Mouse (Mus musculus) ES-CJ7 (cell line): Measurements from ENCODE around the gene Alkbh5.

Source experiments
- DNase-seq: peaks from one replicate; pipeline ENCODE4 v3.0.0; 2011; ENCODE audit warnings: low read depth, low spot score

Alkbh5 gene

DNA sequence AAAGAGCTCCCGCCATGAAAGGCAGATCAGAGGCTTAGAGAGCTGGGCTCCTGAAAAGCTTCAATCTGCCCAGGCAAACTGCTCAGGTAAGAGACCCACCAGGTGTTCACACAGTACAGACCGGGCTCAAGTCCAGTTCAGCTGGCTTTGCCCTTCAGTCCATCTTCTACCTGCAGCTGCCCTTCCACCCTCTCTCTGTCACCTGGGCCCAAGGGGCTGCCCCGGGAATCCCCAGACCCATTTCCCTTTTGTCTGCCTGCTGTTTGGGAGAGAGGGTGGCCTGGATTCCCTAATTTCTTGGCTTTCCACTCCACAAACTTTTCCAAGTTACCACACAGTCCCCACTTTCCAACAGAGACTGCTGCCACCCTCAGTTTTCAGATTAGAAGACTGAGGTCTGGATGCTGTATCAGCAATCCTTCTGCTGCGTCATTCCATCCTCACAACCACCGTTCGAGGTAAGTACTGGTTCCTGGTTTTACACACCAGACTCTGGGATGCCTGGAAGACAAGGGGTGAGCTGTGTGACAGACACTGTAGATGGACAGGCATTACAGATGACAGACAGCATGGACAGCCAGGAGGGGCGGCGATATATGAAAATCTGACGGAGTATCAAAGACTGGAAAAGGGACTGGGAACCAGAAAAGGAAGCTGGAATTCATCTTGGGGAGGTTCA lies at the start of gene Alkbh5:
TSS of gene Alkbh5 (plus strand) at position 202 of the 679 bp plus-strand sequence.
- DNase-seq, result peak; percentile 27

DNA sequence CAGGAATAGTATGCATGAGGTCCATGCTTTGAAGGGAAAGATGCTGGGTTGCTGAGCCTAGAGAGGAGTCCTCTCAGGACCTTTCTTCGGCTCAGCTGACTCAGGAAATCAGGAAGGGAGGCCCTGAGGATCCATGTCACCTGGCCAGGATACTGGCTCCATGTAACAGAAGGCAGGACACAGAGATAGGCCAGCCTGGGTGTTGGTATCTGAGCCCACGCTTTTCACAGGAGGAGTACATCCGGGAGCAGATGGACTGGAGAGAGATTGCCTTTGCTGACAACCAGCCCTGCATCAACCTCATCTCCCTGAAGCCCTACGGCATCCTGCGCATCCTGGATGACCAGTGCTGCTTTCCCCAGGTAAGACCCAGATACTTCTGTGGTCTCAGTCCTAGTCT lies 43.5 kb upstream of the Alkbh5 start:
- DNase-seq, result no peak

DNA sequence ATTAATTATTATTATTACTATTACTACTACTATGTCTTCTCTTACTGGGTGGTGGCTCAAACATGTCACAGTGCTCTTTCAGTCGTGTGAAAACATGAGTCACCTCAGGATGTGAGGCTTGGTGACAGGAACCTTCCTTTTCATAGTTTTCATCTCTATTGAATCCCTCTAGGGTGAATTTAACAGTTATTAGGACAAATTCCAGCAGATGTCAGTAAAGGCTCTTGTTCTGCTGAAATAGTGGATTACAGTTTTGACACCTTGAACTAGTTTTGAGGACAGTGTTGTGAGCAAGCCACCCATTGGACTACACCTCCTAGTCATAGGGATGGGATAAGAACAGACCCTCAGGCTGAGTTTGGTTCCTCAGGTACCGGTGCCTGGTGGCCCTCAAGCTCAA lies 40.5 kb upstream of the Alkbh5 start:
- DNase-seq, result no peak

DNA sequence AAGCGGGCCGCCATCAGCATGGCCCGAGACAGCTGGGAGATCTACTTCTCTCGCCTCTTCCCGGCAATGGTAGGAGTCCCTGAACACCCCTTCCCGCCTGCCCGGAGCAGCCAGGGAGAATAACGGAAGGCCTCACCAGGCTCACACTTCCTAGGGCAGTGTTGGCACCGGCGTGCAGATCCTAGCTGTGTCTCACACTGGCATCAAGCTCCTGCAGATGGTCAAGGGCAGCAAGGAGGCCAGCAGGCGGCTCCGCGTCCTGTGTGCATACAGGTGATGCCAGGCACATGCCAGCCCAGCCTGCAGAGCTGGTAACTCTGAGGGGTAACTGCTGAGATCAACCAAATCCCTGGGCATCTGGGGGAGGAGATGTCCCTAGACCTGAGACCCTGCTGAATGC lies 28.9 kb upstream of the Alkbh5 start:
- no peak for DNase-seq

DNA sequence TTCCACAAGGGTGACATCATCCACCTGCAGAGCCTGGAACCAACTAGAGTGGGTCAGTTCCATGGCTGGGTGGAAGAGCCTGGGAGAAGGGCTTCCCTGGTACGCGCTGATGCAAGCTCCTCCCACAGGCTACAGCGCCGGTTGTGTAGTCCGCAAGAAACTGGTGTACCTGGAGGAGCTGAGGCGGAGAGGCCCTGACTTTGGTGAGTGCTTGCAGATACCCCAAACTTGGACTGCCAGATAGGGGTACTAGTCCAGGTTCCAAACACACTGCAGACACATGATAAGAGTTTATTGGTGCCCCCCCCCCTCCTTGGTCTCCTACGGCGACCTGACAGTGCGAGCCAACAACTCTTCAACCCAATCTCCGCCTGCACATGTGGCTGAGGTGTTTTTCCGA lies 27.2 kb upstream of the Alkbh5 start:
- peak; percentile 39 for DNase-seq

DNA sequence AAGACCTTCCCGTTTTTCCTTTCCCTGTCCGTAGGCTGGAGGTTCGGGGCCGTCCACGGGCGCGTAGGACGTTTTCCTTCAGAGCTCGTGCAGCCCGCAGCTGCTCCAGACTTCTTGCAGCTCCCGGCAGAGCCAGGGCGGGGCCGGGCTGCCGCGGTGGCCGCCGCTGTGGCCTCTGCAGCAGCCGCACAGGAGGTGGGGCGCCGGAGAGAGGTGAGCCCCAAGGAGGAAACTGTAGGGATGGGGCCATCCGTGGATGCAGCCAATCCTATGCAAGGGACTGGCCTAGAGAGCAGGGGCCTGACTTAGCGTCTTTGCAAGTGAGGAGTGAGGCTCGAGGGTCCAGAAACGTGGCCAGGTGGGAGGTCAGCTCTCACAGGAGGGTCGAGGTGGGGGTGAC lies 26.7 kb upstream of the Alkbh5 start:
- no peak for DNase-seq

DNA sequence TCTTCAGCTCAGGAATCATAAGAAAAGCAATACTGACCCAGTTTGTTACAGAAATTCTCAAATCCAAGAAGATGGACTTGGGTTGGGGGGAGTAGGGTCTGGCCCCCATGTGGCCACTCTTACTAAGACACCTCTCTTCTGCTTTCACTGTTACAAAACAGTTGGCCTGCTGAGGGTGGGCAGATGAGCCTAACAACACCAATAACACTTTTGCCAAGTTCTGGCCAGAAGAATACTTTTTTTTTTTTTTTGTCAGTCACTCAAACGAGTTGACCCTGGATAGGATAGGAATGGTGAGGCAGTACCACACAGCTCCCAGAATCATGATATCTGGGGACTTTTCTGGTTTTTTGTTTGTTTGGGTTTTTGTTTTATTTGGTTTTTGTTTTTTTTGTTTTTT lies 24.3 kb upstream of the Alkbh5 start:
- DNase-seq, result no peak

DNA sequence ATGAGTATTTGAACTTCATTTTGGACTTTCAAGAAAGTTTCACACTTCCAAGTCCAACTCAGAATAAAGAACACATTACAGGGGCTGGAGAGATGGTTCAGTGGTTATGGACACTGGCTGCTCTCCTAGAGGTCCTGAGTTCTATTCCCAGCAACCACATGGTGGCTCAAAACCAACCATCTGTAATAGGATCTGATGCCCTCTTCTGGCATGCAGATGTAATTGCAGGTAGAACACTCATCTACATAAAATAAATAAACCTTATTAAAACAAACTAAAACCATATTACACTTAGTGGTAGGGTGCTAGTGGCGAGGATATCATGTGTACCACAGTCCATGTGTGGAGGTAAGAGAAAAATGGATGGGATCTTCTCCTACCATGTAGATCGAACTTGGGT lies 23.7 kb upstream of the Alkbh5 start:
- DNase-seq, result peak; percentile 53

DNA sequence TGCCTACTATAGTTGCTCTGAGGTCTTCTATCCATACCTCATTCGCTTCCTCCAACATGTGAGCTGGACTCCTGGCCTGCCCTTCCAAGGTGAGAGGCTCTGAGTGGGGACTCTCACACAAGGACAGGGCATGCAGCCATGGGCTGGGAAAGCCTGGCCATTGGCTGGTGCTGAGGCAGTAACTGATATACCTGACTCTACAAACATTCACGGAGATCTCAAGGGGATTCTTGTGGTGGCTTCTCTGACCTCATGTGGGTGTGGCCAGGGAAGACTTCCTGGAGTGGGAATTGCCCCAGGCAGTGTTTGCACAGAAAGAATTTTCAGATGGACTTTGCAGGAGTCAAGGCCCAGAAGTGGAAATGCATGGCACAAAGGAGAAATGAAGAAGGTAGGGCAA lies 21.2 kb upstream of the Alkbh5 start:
- DNase-seq, result peak; percentile 39

DNA sequence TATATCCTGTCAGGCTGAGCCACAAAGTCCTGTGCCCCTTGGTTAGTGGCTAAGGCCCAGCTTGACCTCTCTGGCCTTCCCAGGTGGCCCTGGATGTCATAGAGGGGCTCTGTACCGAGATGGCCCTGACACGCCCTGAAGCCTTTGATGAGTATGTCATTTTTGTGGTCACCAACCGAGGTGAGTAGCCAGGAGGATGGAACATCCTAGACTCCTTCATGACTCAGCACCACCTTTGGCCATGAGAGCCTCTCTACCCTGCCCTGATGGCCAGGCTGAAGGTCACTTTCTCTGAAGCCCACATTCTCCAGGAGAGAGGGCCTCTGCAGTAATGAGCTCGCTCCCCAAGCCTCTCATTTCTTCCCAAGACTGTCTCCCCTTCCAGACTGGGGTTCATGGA lies 17.9 kb upstream of the Alkbh5 start:
- no peak for DNase-seq

DNA sequence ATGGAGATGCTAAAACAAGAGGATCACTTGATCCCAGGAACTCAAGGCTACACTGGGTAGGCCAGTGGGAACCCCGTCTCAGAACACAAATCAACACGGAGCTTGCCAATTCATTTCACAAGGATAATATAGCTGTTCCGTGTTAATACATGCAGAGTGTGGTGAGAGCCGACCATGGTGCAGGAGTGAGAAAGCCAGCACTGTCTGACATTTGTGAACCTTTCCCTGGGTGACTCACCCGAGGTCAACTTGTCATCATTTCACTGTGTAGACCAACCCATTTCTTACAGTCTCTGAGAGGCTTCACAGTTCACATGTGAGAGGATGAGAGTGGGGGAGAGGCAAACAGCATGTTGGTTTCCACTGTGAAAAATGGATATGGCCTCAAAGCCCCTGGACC lies 14.2 kb upstream of the Alkbh5 start:
- no peak for DNase-seq

DNA sequence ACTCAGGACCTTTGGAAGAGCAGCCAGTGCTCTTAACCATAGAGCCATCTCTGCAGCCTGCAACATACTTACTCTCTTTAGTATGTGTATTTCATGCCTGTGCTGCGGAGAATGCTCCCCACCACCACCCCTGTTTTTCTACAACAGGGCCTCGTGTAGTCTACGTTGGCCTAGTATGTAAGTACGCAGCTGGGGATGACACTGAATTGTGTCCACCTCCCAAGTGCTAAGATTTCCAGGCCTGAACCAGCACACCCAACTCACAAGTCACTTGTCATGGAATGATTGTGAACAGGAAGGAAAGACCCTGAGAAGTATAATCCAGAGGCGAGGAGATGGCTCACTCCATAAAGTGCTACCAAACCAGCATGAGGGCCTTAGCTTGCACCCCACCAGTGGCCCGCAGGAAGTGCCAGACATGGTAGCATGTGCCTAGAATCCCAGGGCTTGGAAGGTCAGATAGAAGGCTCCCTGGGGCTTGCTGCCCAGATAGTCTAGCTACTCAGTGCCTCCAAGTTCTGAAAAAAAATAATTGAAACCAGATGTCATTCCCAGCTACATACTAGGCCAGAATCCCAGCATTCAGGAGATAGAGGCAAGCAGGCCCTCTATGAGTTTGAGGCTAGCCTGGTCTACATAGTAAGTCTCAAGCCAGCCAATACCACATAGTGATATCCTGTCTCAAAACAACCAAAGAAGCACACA lies 13.4 kb upstream of the Alkbh5 start:
- DNase-seq, result no peak

DNA sequence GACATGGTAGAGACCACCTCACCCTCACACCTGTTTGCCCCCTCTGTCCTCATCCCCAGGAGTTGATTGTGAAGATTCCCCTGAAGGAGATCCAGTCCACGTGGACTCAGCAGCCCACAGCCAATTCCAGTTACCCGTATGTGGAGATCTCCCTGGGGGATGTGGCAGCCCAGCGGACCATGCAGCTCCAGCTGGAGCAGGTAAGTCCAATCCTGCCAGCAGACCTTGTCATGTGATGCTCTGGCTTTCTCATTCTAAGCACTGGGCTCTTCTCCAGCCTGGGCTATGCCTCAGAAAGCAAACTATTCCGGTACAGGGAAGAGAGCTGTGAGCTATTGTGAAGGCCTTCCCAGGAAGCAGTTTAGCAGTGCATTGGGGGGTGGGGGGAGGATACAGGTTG lies 9.7 kb upstream of the Alkbh5 start:
- peak; percentile 55 for DNase-seq

DNA sequence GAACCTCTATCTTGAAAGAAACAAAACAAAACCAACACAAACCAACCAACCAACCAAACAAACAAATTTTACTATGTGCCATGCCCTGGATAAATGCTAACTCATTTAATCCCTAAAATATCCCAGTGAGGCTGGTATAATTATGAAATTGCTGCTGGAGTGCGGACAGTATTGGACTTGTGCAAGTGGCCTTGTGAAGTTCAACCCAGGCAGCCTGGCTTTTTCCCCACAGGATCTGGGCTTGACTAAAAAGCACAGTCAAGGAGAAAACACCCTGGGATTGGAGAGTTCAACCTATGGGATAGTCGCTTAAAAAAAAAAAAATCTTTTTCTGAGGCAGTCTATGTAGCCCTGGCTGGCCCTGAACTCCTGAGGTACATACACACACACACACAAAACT lies 505 bp upstream of the Alkbh5 start:
- no peak for DNase-seq

DNA sequence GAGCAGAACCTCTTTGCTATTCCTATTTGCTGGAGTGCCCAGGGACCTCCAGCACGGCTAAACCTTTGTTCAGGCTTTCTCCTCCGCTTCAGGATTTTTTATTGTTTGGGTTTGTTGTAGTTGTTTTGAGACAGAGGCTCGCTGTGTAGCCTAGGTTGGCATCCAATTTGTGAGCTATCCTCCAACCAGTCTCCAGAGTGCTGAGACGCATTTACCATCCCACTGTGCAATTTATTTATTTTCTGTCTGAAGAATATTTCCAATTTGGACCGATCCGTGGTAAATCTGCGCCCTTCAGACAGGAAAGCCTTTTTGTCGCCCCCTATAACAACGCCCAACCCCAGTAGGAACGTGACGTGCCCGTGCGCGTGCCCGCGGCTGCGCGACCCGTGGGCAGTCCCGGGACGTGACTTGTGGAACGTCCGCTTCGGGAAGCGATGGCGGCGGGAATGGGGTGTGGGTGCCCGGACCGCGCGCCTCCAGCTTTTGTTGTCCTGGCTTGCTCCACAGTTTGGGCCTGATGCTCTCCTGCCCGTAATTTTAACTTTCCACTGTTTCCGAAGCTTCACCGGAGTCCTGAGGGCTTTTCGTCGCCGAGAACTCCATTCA lies 782 bp downstream of the Alkbh5 start:
- DNase-seq, result peak; percentile 92

DNA sequence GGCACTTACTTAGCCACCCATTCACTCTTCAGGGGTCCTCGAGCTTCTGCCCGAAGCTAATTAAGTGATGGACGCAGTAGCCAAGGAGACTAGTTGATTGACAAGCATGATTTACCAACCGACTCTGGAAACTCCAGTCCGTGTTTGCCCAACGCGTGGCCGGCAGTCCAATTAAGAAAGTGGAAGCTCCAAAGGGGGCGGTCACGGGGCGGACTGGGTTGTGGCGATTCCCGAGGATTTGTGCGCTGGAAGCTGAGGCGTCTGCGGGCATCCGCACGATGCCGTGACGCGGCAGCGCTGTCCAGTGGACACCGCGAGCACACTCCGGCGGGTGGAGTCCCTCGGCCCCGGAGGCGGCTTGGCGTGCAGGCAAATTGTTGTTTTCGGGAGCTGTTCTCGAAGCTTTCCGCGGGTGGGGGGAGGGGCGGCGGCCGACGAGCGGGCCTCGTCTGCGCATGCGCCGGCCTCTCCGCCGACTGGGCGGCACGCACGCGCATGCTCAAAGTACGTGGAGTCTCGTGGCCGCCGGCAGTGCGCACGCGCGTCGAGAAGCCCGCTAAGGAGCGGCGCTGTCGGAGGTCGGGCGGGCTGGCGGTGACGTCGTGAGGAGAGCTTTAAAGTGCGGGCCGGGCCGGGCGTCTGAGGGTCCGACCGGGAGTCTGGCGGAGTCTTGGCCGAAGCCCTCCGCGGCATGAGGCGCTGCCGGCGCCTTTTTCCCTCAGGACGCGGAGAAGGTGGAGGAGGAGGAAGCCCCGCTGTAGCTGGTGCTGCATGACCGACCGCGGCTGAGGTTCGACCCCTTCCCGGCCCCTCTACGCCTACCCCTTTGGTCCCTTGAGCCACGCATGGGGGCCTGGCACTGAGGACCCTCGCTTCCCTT lies 1.5 kb downstream of the Alkbh5 start:
- peak; percentile 99 for DNase-seq

DNA sequence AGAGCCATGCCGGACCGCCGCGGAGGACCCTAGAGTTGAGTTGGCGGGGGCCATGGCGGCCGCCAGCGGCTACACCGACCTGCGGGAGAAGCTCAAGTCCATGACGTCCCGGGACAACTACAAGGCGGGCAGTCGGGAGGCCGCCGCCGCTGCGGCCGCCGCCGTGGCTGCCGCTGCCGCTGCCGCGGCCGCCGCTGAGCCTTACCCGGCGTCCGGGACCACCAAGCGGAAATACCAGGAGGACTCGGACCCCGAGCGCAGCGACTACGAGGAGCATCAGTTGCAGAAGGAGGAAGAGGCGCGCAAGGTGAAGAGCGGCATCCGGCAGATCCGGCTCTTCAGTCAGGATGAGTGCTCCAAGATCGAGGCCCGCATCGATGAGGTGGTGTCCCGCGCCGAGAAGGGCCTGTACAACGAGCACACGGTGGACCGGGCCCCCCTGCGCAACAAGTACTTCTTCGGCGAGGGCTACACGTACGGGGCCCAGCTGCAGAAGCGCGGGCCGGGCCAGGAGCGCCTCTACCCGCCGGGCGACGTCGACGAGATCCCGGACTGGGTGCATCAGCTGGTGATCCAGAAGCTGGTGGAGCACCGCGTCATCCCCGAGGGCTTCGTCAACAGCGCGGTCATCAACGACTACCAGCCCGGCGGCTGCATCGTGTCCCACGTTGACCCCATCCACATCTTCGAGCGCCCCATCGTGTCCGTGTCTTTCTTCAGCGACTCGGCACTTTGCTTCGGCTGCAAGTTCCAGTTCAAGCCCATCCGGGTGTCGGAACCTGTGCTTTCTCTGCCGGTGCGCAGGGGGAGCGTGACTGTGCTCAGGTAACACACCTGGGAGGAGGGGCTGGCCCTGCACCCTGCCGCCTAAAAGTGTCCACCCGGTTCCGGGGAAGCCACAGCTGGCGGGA lies 2.4 kb downstream of the Alkbh5 start:
- peak; percentile 32 for DNase-seq

DNA sequence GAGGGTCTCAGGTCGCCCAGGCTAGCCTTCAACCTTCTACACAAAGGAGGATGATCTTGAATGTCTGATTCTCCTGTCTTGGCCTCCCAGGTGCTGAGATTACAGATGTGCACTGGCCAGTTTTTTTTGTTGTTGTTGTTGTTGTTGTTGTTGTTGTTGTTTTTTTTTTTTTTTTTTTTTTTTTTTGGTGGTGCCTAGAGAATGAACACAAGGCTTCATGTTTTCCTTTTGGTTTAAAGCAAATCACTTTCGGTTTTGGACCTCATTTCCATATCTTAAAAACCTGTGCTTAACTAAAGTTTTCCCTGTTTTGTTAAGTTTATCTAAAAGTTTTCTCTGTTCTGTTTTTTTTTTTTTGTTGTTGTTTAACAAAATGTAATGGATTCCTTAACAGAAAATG lies 3.4 kb downstream of the Alkbh5 start:
- DNase-seq, result no peak

DNA sequence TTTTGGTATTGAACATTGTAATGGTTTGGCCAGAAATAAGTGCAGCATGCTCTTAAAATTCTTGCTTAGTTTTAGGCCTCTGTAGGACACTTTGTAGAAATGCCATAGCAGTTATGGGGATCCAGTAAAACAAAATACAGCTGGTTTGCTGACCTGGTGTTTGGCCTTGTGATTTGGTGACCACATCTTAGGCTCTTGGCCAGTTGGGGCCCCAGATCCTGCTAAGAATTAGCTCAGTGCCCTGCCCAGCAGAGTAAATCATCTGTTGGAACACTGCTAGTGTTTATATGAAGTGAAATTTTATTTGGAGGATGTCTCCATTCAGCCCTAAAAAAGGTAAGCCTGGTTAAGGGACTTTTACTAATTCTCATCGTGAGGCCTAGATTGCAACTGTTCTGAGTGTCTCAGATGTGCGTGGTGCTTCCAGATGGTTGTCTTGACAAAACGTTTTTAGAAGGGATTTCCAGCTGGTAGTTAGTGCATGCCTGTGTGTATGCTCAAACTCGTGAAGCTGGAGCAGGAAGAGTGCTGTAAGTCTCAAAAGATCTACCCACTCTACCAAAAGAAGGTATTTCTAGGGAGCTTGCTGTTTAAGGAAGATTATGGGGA lies 3.9 kb downstream of the Alkbh5 start:
- no peak for DNase-seq

DNA sequence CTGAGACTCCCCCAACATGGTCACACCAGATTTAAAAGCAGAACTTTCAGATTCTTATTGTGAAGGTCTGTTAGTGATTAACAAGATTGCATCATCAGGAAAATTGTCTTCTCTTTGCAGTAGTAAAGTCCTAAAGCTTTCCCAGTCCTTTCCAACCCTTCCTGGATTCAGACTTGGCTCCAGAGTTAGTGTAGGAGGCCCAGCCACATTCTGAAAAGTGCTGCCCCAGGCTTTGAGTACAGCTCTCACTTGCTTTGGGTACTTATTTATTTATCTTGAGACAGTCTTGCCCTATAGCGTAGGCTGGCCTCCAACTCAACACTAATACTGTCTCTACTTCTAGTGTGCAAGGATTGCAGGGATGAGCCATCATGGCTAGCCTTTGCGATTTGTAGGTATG lies 4.6 kb downstream of the Alkbh5 start:
- no peak for DNase-seq

DNA sequence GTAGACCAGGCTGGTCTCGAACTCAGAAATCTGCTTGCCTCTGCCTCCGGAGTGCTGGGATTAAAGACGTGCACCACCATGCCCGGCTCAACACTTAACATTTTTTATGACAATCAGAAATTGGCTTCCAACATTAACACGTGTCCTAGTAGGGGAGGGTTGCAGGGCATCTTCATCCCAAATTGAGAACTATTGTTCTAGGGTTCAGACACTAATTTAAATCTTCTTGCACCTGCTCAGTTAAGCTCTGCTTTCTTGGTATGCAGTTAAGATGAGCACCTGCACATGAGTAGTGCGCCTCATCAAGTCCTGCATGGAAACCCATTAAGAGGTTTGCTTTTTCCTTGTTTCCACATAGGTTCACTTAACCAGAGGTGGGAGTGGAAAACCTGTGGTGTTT lies 5.7 kb downstream of the Alkbh5 start:
- DNase-seq, result no peak
